Mouse (Mus musculus): ENCODE results near the gene Taf3. TPM values are rescaled to one million over a fixed set of nuclear protein-coding genes. Genes with fewer than 3 reads are reported as not detected.

Taf3 gene
- polyA plus RNA-seq, 1 experiment, result 6.9 TPM

DNA sequence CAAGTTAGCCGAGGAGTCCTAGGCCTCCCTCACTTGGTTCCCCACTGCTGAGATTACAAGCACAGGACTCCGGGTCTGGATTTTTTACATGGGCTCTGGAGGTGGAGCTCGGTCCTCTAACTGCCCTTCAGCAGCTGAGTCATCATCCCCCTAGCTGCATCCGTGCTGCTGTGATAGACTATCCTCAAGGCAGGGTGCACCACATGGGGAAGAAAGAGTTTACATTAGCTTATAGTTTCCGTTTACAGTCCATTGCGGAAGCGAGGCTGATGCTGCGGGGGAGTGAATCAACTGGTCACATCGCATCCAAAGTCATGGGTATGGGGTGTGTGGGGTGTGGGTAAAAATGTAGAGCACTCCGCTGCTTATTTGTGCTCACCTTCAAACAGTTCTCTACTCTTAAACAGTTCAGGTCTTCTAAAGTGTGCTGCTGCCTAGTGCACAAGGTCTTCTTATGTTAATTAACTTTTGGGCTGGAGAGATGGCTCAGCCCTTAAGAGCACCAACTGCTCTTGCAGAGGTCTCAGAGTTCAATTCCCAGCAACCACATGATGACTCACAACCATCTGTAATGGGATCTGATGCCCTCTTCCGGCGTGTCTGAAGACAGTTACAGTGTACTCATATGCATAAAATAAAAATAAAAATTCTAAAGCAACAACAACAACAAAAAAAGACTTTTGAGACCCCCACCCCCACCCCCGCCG lies 144.4 kb downstream of the Taf3 start:
- no peak overlapping the region for H3K27ac ChIP-seq (ENCODE audit: insufficient read depth, low read depth, low read length)
- H3K4me3 ChIP-seq (ENCODE audit: low read depth, low read length), result no peak overlapping the region
- no peaks in the 10 kb centered on the region for H3K36me3 ChIP-seq (ENCODE audit: control insufficient read depth, insufficient read depth, low read length)
- no peaks in the 10 kb centered on the region for H3K4me1 ChIP-seq (ENCODE audit: control insufficient read depth, insufficient read depth, insufficient read length, low read length)
- peaks cover 13% of the 10 kb centered on the region for H3K27me3 ChIP-seq (ENCODE audit: control insufficient read depth, insufficient read depth, low read length)
- WGBS, result 57% methylated on average over 14 of the region's 14 CpGs
- TF ChIP-seq POLR2A (IDR thresholded peaks at IDR 0.05; ENCODE audit: low read depth, low read length), result no peak
- TF ChIP-seq CTCF (IDR thresholded peaks at IDR 0.05; ENCODE audit: extremely low read depth, insufficient read length, insufficient replicate concordance, low read depth, low read length), result no peak

DNA sequence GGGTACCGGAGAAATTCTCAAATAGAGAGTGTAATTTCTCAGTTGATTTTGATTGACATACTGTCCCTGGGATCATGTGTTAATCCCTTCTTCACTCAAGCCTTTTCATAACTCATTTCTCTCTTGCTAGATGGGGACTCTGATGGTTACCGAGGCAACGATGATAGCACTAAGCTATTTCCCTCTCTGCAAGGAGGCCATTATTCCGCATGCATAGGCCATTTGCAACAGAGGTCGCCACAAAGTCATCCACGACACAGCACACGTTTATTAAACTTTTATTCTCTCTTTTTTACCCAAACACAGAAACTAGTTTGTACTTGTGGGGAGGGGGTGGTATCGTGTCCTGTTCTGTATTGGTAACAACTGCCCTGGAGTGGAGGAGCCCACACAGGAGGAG lies 150.6 kb downstream of the Taf3 start:
- TF ChIP-seq POLR2A (IDR thresholded peaks at IDR 0.05; ENCODE audit: low read depth, low read length) (no peak), CTCF (IDR thresholded peaks at IDR 0.05; ENCODE audit: extremely low read depth, insufficient read length, insufficient replicate concordance, low read depth, low read length) (no peak)
- H3K27me3 ChIP-seq (ENCODE audit: control insufficient read depth, insufficient read depth, low read length), result peaks cover 42% of the 10 kb centered on the region
- WGBS, result 33% methylated on average over 8 of the region's 8 CpGs
- H3K36me3 ChIP-seq (ENCODE audit: control insufficient read depth, insufficient read depth, low read length), result no peaks in the 10 kb centered on the region
- H3K4me1 ChIP-seq (ENCODE audit: control insufficient read depth, insufficient read depth, insufficient read length, low read length), result no peaks in the 10 kb centered on the region
- H3K27ac ChIP-seq (ENCODE audit: insufficient read depth, low read depth, low read length), result no peak overlapping the region
- no peak overlapping the region for H3K4me3 ChIP-seq (ENCODE audit: low read depth, low read length)

DNA sequence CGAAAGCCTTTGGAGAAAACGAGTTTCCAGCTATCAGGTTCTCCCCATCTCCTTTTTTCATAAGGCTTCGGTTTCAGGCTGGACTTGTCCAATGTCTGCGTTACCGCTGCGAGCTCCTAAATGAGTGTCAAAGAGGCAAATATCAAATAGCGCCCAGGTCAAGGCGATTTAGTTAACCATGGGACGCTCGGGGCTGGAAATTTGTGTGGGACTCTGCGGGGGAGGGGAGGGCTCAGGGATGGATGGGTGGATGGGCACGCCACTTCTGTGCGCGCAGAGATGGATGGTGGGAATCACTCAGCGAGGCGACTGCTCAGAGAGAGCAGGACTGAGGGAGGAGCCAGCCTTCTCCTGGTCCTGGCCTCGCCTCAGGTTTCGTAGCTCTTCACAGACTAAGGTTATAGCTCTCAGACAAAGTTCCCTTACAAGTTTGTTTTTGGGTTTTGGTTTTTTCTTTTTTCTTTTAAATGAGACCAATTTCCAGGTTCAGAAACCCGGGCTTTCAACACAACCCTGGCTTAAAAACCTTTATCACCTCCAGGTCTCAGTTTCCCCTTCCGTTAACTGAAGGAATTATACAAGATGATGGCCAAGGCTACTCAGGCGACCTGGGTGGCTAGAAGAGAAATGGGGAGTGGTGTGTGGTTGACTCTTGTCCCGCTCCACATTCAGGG lies 152.2 kb downstream of the Taf3 start:
- TF ChIP-seq CTCF (IDR thresholded peaks at IDR 0.05; ENCODE audit: extremely low read depth, insufficient read length, insufficient replicate concordance, low read depth, low read length) (no peak), POLR2A (IDR thresholded peaks at IDR 0.05; ENCODE audit: low read depth, low read length) (no peak)
- 6% methylated on average over 22 of the region's 22 CpGs for WGBS
- Histone ChIP-seq H3K4me1 (ENCODE audit: control insufficient read depth, insufficient read depth, insufficient read length, low read length) (no peaks in the 10 kb centered on the region), H3K36me3 (ENCODE audit: control insufficient read depth, insufficient read depth, low read length) (no peaks in the 10 kb centered on the region), H3K27ac (ENCODE audit: insufficient read depth, low read depth, low read length) (no peak overlapping the region), H3K4me3 (ENCODE audit: low read depth, low read length) (no peak overlapping the region), H3K27me3 (ENCODE audit: control insufficient read depth, insufficient read depth, low read length) (peaks cover 43% of the 10 kb centered on the region)

- Histone ChIP-seq H3K27ac (ENCODE audit: insufficient read depth, low read depth, low read length) (no peak overlapping the region), H3K27me3 (ENCODE audit: control insufficient read depth, insufficient read depth, low read length) (peaks cover 50% of the 10 kb centered on the region), H3K36me3 (ENCODE audit: control insufficient read depth, insufficient read depth, low read length) (no peaks in the 10 kb centered on the region), H3K4me3 (ENCODE audit: low read depth, low read length) (no peak overlapping the region), H3K4me1 (ENCODE audit: control insufficient read depth, insufficient read depth, insufficient read length, low read length) (no peaks in the 10 kb centered on the region)
- TF ChIP-seq CTCF (IDR thresholded peaks at IDR 0.05; ENCODE audit: extremely low read depth, insufficient read length, insufficient replicate concordance, low read depth, low read length) (no peak), POLR2A (IDR thresholded peaks at IDR 0.05; ENCODE audit: low read depth, low read length) (no peak)
- 9% methylated on average over 19 of the region's 19 CpGs for WGBS
Measured at GRCm38 (mm10) chr2:9894836-9895593, 153.4 kb downstream of the Taf3 start.

- 3% methylated on average over 6 of the region's 6 CpGs for WGBS
Measured at GRCm38 (mm10) chr2:9893272-9893953, 155.0 kb downstream of the Taf3 start.

DNA sequence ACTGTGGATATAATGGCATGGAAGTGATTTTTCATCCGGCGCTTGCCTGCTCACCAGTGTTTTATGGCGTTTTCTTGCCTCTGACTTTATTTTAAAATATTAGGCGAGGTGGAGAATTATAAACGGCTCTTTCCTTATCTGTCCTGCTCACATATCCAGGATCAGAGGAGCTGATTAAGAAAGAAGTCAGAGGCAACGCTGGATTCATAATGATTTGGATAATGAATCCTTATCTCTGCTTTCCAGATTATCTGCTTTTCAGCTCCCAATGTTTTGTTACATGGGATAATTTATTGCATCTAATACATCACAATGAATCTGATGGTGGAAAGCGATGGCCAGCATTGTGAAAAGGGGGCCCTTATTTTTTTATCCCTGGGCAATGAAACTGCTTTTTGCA lies 155.9 kb downstream of the Taf3 start:
- TF ChIP-seq POLR2A (IDR thresholded peaks at IDR 0.05; ENCODE audit: low read depth, low read length) (no peak), CTCF (IDR thresholded peaks at IDR 0.05; ENCODE audit: extremely low read depth, insufficient read length, insufficient replicate concordance, low read depth, low read length) (no peak)
- 10% methylated on average over 7 of the region's 7 CpGs for WGBS
- H3K4me1 ChIP-seq (ENCODE audit: control insufficient read depth, insufficient read depth, insufficient read length, low read length), result peaks cover 6% of the 10 kb centered on the region
- H3K27ac ChIP-seq (ENCODE audit: insufficient read depth, low read depth, low read length), result no peak overlapping the region
- H3K36me3 ChIP-seq (ENCODE audit: control insufficient read depth, insufficient read depth, low read length), result no peaks in the 10 kb centered on the region
- H3K27me3 ChIP-seq (ENCODE audit: control insufficient read depth, insufficient read depth, low read length), result peaks cover 54% of the 10 kb centered on the region
- no peak overlapping the region for H3K4me3 ChIP-seq (ENCODE audit: low read depth, low read length)

More at GRCm38 (mm10) chr2:9893272-9893953, 155.0 kb downstream of the Taf3 start:
- no peaks in the 10 kb centered on the region for H3K36me3 ChIP-seq (ENCODE audit: control insufficient read depth, insufficient read depth, low read length)
- H3K27me3 ChIP-seq (ENCODE audit: control insufficient read depth, insufficient read depth, low read length), result peaks cover 51% of the 10 kb centered on the region
- H3K4me1 ChIP-seq (ENCODE audit: control insufficient read depth, insufficient read depth, insufficient read length, low read length), result peaks cover 6% of the 10 kb centered on the region
- no peak overlapping the region for H3K4me3 ChIP-seq (ENCODE audit: low read depth, low read length)
- TF ChIP-seq CTCF (IDR thresholded peaks at IDR 0.05; ENCODE audit: extremely low read depth, insufficient read length, insufficient replicate concordance, low read depth, low read length) (no peak), POLR2A (IDR thresholded peaks at IDR 0.05; ENCODE audit: low read depth, low read length) (no peak)
- H3K27ac ChIP-seq (ENCODE audit: insufficient read depth, low read depth, low read length), result no peak overlapping the region
